Mouse (Mus musculus): ENCODE measurements around the gene Prr12. TPM values are rescaled to one million over a fixed set of nuclear protein-coding genes. Genes with fewer than 3 reads are reported as not detected.
A peak's percentile ranks its signal among the peaks of the same experiment; 100 is the strongest.

Prr12 gene
- polyA plus RNA-seq, 1 experiment from 2014 or later = 14.9 TPM

DNA sequence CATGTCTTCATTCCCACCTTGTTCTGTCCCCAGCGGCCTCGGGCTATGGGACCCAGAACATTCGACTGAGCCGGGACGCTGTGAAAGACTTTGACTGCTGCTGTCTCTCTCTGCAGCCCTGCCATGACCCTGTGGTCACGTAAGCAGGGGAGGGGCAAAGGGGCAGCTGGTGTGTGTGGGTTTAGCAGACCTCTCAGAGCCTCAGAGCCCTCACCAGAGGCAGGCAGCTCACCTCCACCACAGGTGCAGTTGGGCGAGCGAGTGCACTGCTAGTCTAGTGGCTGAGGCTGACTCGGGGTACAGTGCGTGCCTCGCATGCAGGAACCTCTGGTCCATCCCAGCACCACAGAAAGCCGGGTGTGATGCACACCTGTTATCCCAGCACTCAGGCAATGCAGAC, 21.3 kb upstream of the Prr12 start:
- no peak for ATAC-seq
- H3K9ac ChIP-seq = no peak overlapping the region
- no peak overlapping the region for H3K4me2 ChIP-seq
- H3K36me3 ChIP-seq (ENCODE audit: poor library complexity, severe bottlenecking) = peaks cover 49% of the 10 kb centered on the region
- H3K4me3 ChIP-seq = no peak overlapping the region
- H3K27me3 ChIP-seq = no peaks in the 10 kb centered on the region
- H3K4me1 ChIP-seq = no peaks in the 10 kb centered on the region
- WGBS = 92% methylated on average over 12 of the region's 12 CpGs
- H3K9me3 ChIP-seq (replicated peaks) = no peaks in the 10 kb centered on the region
- no peak overlapping the region for H3K27ac ChIP-seq

DNA sequence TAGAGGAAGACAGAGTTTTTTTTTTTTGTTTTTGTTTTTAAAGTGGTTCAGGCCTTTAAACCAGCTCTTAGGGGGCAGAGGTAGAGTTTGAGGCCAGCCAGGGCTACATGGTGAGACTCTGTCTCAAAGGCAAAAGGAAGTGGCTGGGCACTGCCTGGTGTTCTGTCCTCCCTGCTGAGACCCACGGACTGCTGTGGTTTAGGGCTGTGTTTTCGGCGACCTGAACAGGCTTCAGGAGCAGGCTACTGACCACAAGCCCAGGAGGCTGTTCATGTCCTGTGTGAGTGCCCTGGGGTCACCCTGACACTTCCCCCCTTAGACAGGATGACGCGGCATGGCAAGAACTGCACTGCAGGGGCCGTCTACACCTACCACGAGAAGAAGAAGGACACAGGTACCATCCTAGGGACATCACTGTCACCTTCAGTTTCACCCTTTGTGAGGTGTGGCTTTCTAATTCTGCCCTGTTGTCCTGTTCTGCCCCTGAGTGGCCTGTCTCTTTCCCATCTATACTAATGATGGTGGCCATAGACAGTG, 20.6 kb upstream of the Prr12 start:
- H3K9ac ChIP-seq = no peak overlapping the region
- 75% methylated on average over 7 of the region's 7 CpGs for WGBS
- ATAC-seq = no peak
- H3K27me3 ChIP-seq = no peaks in the 10 kb centered on the region
- H3K9me3 ChIP-seq (replicated peaks) = no peaks in the 10 kb centered on the region
- no peak overlapping the region for H3K4me2 ChIP-seq
- peaks cover 49% of the 10 kb centered on the region for H3K36me3 ChIP-seq (ENCODE audit: poor library complexity, severe bottlenecking)
- no peak overlapping the region for H3K4me3 ChIP-seq
- no peaks in the 10 kb centered on the region for H3K4me1 ChIP-seq
- no peak overlapping the region for H3K27ac ChIP-seq

GRCm38 (mm10) chr7:45072230-45072629, 19.5 kb upstream of the Prr12 start:
- no peaks in the 10 kb centered on the region for H3K9me3 ChIP-seq (replicated peaks)
- H3K27ac ChIP-seq = no peak overlapping the region
- H3K4me1 ChIP-seq = no peaks in the 10 kb centered on the region
- H3K4me3 ChIP-seq = no peak overlapping the region
- no peak overlapping the region for H3K9ac ChIP-seq
- no peak overlapping the region for H3K4me2 ChIP-seq
- 74% methylated on average over 2 of the region's 2 CpGs for WGBS
- H3K27me3 ChIP-seq = no peaks in the 10 kb centered on the region
- H3K36me3 ChIP-seq (ENCODE audit: poor library complexity, severe bottlenecking) = peaks cover 42% of the 10 kb centered on the region
- ATAC-seq = no peak

DNA sequence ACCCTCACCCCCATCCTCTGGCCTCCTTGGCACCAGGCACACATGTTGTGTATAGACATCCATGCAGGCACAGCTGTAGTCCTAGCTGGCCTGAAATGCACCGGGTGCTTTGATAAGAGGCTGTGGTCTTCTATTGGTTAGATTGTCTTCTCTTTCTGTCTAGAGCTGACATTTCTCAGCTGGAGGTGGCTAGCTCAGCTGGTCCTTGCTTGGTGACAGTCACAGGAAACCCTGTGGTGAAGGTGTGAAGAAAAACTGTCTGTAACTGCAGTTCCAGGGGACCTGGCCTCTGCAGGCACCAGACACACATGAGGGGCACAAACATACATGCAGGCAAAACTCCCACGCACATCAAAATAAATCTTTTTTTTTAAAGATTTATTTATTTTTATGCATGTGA, 17.0 kb upstream of the Prr12 start:
- Histone ChIP-seq H3K27ac (no peak overlapping the region), H3K27me3 (no peaks in the 10 kb centered on the region), H3K4me2 (no peak overlapping the region), H3K9me3 (replicated peaks) (no peaks in the 10 kb centered on the region), H3K4me3 (no peak overlapping the region), H3K4me1 (0 out of 2 replicates have a peak, but pooled peaks cover 2% of the 10 kb centered on the region), H3K36me3 (ENCODE audit: poor library complexity, severe bottlenecking) (peaks cover 16% of the 10 kb centered on the region), H3K9ac (no peak overlapping the region)
- 94% methylated on average over 2 of the region's 2 CpGs for WGBS
- no peak for ATAC-seq

DNA sequence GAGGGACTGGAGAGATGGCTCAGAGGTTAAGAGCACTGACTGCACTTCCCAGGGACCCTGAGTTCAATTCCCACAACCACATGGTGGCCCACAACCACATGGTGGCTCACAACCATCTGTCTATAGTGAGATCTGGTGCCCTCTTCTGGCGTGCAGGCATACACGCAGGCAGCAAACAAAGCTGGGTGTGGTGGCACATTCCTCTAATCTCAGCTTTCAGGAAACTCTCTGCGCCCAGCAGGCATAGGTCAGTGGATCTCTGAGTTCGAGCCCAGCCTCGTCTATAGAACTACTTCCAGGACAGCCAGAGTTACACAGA, 15.3 kb upstream of the Prr12 start:
- ATAC-seq = no peak
- H3K4me1 ChIP-seq = peaks cover 11% of the 10 kb centered on the region; the same call in 1 of the 2 replicates
- no peaks in the 10 kb centered on the region for H3K27me3 ChIP-seq
- no peak overlapping the region for H3K4me2 ChIP-seq
- WGBS = 21% methylated on average over 5 of the region's 5 CpGs
- H3K9me3 ChIP-seq (replicated peaks) = no peaks in the 10 kb centered on the region
- no peak overlapping the region for H3K9ac ChIP-seq
- H3K27ac ChIP-seq = no peak overlapping the region
- H3K4me3 ChIP-seq = no peak overlapping the region
- no peaks in the 10 kb centered on the region for H3K36me3 ChIP-seq (ENCODE audit: poor library complexity, severe bottlenecking)

DNA sequence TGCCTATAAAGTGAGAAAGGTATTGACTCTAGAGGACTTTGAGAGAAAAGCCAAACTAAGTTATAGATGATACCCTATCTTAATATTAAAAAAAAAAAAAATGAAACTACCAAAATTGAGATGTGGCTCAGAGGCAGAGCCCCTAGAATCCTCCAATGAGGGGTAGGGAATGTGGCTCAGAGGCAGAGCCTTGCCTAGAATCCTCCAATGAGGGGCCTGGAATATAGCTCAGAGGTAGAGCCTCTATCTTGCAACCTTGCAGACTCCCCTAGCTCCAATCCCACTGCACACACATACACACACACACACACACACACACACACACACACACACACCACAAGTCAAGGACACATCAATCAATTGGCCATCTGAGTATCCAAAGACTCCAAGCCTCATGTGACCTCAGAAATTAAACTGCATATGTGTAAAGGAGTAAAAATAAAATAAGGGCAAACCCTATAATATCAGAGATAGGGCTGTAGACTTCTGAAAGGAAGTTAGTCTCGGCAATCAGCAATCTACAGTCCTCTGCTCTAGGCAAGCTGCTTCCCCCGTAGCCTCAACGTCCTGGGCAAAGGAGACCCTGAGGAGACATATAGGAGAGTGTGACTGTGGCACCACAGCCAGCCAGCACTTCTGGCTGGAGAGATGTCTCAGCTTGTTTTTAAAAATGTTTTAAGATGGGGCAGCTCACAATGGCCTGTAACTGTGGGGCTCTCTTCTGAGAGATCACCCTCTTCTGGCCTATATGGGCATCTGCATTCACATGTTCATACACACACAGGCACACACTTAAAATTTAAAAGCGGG, 14.7 kb upstream of the Prr12 start:
- 66% methylated on average over 4 of the region's 4 CpGs for WGBS
- H3K4me2 ChIP-seq = no peak overlapping the region
- peaks cover 11% of the 10 kb centered on the region; the same call in 1 of the 2 replicates for H3K4me1 ChIP-seq
- no peak overlapping the region for H3K4me3 ChIP-seq
- no peaks in the 10 kb centered on the region for H3K9me3 ChIP-seq (replicated peaks)
- no peak overlapping the region for H3K27ac ChIP-seq
- H3K27me3 ChIP-seq = no peaks in the 10 kb centered on the region
- no peak overlapping the region for H3K9ac ChIP-seq
- ATAC-seq = no peak
- no peaks in the 10 kb centered on the region for H3K36me3 ChIP-seq (ENCODE audit: poor library complexity, severe bottlenecking)

- H3K4me3 ChIP-seq = peak within 1 kb of the TSS; percentile 64
- no peaks in the 10 kb centered on the region for H3K9me3 ChIP-seq (replicated peaks)
- peak; percentile 93 for ATAC-seq
- H3K4me1 ChIP-seq = peaks cover 33% of the 10 kb centered on the region
- no peaks in the 10 kb centered on the region for H3K27me3 ChIP-seq
- H3K4me2 ChIP-seq = peak within 1 kb of the TSS; percentile 64
- H3K27ac ChIP-seq = peak within 1 kb of the TSS; percentile 88
- H3K36me3 ChIP-seq (ENCODE audit: poor library complexity, severe bottlenecking) = no peaks in the 10 kb centered on the region
- H3K9ac ChIP-seq = peak within 1 kb of the TSS; percentile 70
- WGBS = 0% methylated on average over 31 of the region's 31 CpGs
Observed at GRCm38 (mm10) chr7:45062239-45062835, 9.7 kb upstream of the Prr12 start, which contains the start of the genes Nosip and Prrg2. Nosip (plus strand) TSS chr7:45062429. Prrg2 (minus strand) TSS chr7:45062677.

GRCm38 (mm10) chr7:45061532-45062075, 8.9 kb upstream of the Prr12 start:
- Histone ChIP-seq H3K27me3 (no peaks in the 10 kb centered on the region), H3K9me3 (replicated peaks) (no peaks in the 10 kb centered on the region), H3K36me3 (ENCODE audit: poor library complexity, severe bottlenecking) (no peaks in the 10 kb centered on the region), H3K4me2 (peak overlapping the region; percentile 64), H3K4me3 (peak overlapping the region; percentile 64), H3K9ac (peak overlapping the region; percentile 36; the same call in 1 of the 2 replicates), H3K27ac (no peak overlapping the region), H3K4me1 (peaks cover 33% of the 10 kb centered on the region)
- 11% methylated on average over 11 of the region's 11 CpGs for WGBS
- no peak for ATAC-seq

DNA sequence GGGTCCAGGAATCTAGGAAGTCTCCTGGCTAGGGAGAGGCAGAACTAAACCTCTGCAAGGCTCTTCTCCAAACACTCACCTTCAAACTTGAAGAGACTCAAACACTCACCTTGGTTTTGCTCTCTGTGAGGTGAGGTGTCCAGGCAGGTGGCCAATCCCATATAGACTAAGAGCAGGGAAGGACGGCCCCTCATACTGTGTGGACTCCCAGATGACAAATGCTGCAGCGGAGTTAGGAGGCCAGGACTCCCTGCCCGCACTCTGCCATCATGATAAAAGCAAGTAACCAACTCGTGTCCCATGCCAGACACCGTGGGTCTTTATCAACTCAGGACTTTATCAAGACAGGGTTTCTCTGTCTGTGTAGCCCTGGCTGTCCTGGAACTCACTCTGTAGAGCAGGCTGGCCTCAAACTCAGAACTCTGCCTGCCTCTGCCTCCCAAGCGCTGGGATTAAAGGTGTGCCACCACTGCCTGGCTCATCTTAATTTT, 8.0 kb upstream of the Prr12 start:
- H3K4me3 ChIP-seq = no peak overlapping the region
- peaks cover 33% of the 10 kb centered on the region for H3K4me1 ChIP-seq
- H3K36me3 ChIP-seq (ENCODE audit: poor library complexity, severe bottlenecking) = no peaks in the 10 kb centered on the region
- ATAC-seq = no peak
- 88% methylated on average over 6 of the region's 6 CpGs for WGBS
- no peak overlapping the region for H3K4me2 ChIP-seq
- no peaks in the 10 kb centered on the region for H3K27me3 ChIP-seq
- H3K9ac ChIP-seq = no peak overlapping the region
- no peaks in the 10 kb centered on the region for H3K9me3 ChIP-seq (replicated peaks)
- no peak overlapping the region for H3K27ac ChIP-seq

DNA sequence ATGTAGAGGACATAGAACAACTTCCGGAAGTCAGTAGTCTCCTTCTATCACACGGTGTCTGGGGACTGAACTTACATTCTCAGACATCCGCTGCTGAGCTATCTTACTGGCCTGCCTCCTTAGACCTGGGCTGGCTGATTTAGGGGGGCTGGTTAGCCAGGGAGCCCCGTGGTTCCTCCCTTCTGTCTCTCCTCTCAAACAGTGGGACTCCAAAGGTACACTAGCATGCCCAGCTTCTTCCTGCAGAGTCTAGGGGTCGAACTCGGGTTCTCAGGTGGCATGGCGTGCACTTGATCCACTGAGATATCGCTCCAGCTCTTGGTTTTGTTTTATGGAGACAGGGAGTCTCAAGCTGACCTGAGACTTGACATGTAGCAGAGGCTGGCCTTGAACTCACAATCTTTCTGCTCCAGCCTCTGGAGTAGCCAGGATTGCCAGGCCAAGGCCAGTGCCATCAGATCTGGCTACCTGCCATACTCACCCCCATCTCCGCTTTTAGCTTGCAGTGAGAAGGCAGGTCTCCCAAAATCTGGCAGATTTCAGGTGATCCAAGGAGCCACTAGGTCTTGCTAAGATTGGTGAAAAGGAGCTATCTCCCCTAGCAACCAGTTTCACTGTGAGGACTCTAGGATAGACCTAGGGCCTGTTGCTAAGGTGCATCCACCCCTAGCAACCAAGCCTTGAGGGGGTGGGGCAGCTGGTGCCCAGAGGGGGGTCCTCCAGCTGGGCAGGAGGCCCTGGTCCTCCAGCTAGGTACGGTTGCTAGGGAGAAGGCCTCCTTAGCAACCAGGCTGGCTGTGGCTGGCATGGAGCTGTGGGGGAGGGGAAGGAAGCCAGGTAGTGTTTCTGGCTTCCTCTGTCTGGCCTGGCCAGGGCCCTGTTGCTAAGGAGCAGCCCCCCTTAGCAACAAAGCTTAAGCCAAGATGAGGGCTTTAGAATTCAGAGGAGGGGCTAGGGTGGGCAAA, 6.2 kb upstream of the Prr12 start:
- Histone ChIP-seq H3K9me3 (replicated peaks) (no peaks in the 10 kb centered on the region), H3K9ac (peak overlapping the region; percentile 37; the same call in 1 of the 2 replicates), H3K4me1 (peaks cover 32% of the 10 kb centered on the region), H3K4me3 (no peak overlapping the region), H3K27ac (peak overlapping the region; percentile 80), H3K4me2 (peak overlapping the region; percentile 5; the same call in 1 of the 2 replicates), H3K36me3 (ENCODE audit: poor library complexity, severe bottlenecking) (no peaks in the 10 kb centered on the region), H3K27me3 (no peaks in the 10 kb centered on the region)
- WGBS = 81% methylated on average over 10 of the region's 10 CpGs
- ATAC-seq = no peak

GRCm38 (mm10) chr7:45056972-45057348, 4.3 kb upstream of the Prr12 start:
- Histone ChIP-seq H3K27ac (no peak overlapping the region), H3K4me1 (peaks cover 28% of the 10 kb centered on the region), H3K9me3 (replicated peaks) (no peaks in the 10 kb centered on the region), H3K36me3 (ENCODE audit: poor library complexity, severe bottlenecking) (no peaks in the 10 kb centered on the region), H3K9ac (peak overlapping the region; percentile 35; the same call in 1 of the 2 replicates), H3K27me3 (no peaks in the 10 kb centered on the region), H3K4me2 (no peak overlapping the region), H3K4me3 (no peak overlapping the region)
- ATAC-seq = no peak
